Mouse (Mus musculus) olfactory bulb, adult 2 months (tissue): ENCODE results near the gene Sept4. TPM values are rescaled to one million over a fixed set of nuclear protein-coding genes. Genes with fewer than 3 reads are reported as not detected.

Source experiments
- H3K27ac ChIP-seq: fragments of 200-500 bp; 2 replicates; pipeline ENCODE4 v1.5.1; 2012; ENCODE audit warnings: low read depth, low read length; ENCODE audit not compliant: insufficient read depth
- H3K4me1 ChIP-seq: fragments of 200-500 bp; 2 replicates; pipeline ENCODE4 v1.6.1; 2012; ENCODE audit warnings: low read length; ENCODE audit not compliant: control insufficient read depth, insufficient read depth
- H3K4me3 ChIP-seq: fragments of 200-500 bp; 2 replicates; pipeline ENCODE4 v1.5.1; 2012; ENCODE audit warnings: mild to moderate bottlenecking, low read depth, low read length, moderate library complexity; ENCODE audit not compliant: insufficient read depth
- CTCF ChIP-seq: fragments of 200-500 bp; IDR thresholded peaks from 2 replicates; pipeline ENCODE4 v1.5.1; 2012; ENCODE audit warnings: low read depth, mild to moderate bottlenecking, low read length, moderate library complexity; ENCODE audit not compliant: insufficient read depth
- POLR2A ChIP-seq: fragments of 200-500 bp; IDR thresholded peaks from 2 replicates; pipeline ENCODE4 v1.6.1; 2012; ENCODE audit warnings: mild to moderate bottlenecking, low read depth, low read length, moderate library complexity; ENCODE audit not compliant: insufficient read depth
- WGBS: fragments of 180-500 bp; shearing (Covaris S2); methylation state at CpG from one replicate; pipeline ENCODE4 v1.1.7; 2018; 5-methylcytosine and 5-hydroxymethylcytosine counted together
- polyA plus RNA-seq: library from polyadenylated mRNA; stranded (reverse); fragments of >200 nt; gene quantifications from 2 replicates; pipeline ENCODE4 v1.2.4, GENCODE M21; 2012; ENCODE audit warnings: low replicate concordance; ENCODE audit not compliant: missing spikeins, insufficient read depth, insufficient read length

Sept4 gene
- polyA plus RNA-seq, 1 experiment: not detected

DNA sequence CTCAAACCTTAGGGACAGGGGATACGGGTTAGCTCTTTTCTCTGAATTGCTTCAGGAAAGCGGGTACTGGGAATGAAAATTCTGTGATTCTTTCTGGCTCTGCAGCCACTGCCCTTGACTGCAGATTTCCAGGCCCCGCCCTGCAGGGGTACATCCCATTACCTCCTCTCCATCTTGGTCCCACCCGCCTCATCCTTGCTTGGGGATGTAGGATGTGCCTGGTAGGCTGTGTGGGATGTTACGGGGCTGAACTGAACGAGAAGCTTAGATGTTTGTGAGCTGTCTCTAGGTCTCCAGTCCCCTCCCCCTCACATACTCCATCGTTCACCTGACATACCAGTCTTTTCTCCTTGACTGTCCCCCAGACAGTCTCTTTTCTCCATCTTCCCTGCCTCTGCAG is 27.3 kb downstream of the Sept4 start:
- 6% methylated on average over 7 of the region's 7 CpGs for WGBS
- TF ChIP-seq CTCF: no peak
- TF ChIP-seq POLR2A: no peak
- peaks cover 37% of the 10 kb centered on the region for H3K4me1 ChIP-seq
- H3K27ac ChIP-seq: peak overlapping the region; percentile 65
- peak overlapping the region; percentile 84 for H3K4me3 ChIP-seq

GRCm38 (mm10) chr11:87596492-87596891 is 27.8 kb downstream of the Sept4 start:
- peak overlapping the region; percentile 60 for H3K27ac ChIP-seq

DNA sequence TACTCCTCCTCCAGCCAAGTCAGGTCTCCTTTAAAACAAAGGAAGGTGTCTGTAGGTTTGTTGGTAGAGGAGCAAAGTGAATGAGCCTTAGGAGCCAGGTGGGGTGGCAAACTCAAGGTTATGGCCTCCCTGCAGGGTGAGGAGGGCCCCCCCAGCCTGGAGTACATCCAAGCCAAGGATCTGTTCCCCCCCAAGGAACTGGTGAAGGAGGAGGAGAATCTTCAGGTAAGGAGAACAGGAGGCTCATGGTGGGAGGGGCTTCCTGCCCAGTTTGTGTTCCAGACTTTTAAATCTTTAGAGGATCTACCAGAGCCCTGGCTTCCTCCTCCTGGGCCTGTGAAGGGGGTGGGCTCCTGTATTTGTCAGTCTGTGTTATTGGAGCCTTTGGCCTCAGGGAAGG is 28.4 kb downstream of the Sept4 start:
- Histone ChIP-seq H3K27ac (no peak overlapping the region), H3K4me1 (peaks cover 37% of the 10 kb centered on the region), H3K4me3 (no peak overlapping the region)
- TF ChIP-seq POLR2A (no peak), CTCF (no peak)

More at GRCm38 (mm10) chr11:87596492-87596891, 27.8 kb downstream of the Sept4 start:
- H3K4me3 ChIP-seq: peak overlapping the region; percentile 84
- WGBS: 20% methylated on average over 2 of the region's 2 CpGs
- peaks cover 37% of the 10 kb centered on the region for H3K4me1 ChIP-seq
- no peak for TF ChIP-seq CTCF
- TF ChIP-seq POLR2A: no peak

DNA sequence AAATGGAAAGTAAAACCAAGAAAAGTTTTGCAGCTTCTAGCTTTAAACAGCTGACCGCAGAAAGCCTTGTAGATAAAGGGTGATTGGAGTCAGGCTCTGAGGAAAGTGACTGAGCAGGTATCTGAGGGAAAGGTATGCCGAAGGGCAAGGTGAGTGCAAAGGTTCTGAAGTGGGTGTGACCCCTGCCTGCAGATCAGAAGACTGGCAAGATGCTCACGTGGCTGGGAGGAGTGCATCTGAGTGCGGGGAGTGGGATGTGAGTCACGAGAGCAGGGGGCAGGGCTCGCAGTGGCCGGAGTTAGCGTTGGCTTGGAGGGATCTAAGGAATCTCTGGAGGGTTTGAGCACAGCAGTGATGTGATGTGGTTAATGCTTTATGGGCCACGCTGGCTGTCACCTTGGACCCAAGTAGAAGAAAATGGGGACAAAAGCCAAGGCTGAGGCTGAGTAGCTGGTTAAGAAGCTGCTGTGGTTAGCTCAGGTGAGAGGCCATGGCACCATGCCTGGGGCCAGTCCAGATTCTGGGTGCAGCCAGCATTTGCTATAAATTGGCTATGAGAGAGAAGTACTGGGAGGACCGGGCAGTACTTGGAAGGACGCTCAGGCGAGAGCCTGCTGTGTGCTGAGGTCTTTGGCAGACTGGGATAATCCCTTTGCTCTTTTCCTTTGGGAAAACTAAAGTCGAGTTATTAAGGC is 30.8 kb downstream of the Sept4 start:
- 80% methylated on average over 13 of the region's 13 CpGs for whole genome bisulfite sequencing
- Histone ChIP-seq H3K4me3 (no peak overlapping the region), H3K27ac (no peak overlapping the region), H3K4me1 (peaks cover 33% of the 10 kb centered on the region)
- TF ChIP-seq CTCF (no peak), POLR2A (no peak)

- 86% methylated on average over 10 of the region's 10 CpGs for WGBS
- Histone ChIP-seq H3K4me1 (peaks cover 29% of the 10 kb centered on the region), H3K27ac (no peak overlapping the region), H3K4me3 (no peak overlapping the region)
- TF ChIP-seq CTCF (no peak), POLR2A (no peak)
Observed at GRCm38 (mm10) chr11:87600322-87600853, 31.7 kb downstream of the Sept4 start.

DNA sequence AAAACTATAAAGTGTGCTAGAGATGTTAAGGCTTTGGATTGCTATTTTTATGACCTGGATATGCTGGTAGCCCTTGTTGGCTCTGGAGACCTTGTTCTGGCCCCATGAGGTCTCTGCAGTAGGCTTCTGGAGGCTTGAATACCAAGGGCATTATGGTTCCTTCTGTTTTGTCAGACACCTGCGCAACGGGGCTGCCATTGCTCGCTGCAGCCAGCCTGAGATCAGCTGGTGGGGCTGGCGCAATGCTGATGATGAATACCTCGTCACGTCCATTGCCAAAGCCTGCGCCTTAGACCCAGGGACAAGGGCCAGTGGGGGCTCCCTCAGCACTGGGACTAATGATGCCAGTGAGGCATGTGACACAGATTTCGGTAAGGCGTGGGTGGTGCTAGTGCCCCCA is 33.5 kb downstream of the Sept4 start:
- Histone ChIP-seq H3K4me1 (peaks cover 16% of the 10 kb centered on the region), H3K27ac (no peak overlapping the region), H3K4me3 (no peak overlapping the region)
- 91% methylated on average over 9 of the region's 9 CpGs for WGBS
- TF ChIP-seq POLR2A (no peak), CTCF (no peak)

DNA sequence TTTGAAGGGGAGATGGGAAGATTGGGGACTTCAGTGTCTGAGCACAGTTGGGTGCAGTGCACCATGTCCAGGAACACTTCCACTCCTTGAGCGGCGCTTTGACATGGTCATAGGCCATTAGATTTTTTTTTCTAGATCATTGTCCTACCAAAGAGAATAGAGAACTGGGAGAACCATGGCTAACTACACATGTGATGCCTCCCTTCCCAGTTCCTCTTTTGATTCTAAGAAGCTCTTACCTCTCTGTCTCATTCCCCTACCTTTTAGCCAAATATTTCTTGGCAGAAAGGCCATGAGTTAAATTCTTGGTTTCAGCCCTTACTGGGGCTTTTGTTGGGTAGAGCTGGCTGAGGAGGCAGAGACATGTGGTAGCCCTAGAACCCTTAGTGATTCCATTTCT is 34.9 kb downstream of the Sept4 start:
- H3K27ac ChIP-seq: no peak overlapping the region
- TF ChIP-seq CTCF (no peak), POLR2A (no peak)
- H3K4me3 ChIP-seq: no peak overlapping the region
- WGBS: 94% methylated on average over 2 of the region's 2 CpGs
- peaks cover 13% of the 10 kb centered on the region; the same call in 1 of the 2 replicates for H3K4me1 ChIP-seq

GRCm38 (mm10) chr11:87609264-87609663 is 40.6 kb downstream of the Sept4 start:
- 71% methylated on average over 7 of the region's 7 CpGs for WGBS
- H3K27ac ChIP-seq: no peak overlapping the region
- TF ChIP-seq CTCF: no peak
- TF ChIP-seq POLR2A: no peak
- H3K4me1 ChIP-seq: peaks cover 10% of the 10 kb centered on the region; the same call in 1 of the 2 replicates
- H3K4me3 ChIP-seq: no peak overlapping the region

DNA sequence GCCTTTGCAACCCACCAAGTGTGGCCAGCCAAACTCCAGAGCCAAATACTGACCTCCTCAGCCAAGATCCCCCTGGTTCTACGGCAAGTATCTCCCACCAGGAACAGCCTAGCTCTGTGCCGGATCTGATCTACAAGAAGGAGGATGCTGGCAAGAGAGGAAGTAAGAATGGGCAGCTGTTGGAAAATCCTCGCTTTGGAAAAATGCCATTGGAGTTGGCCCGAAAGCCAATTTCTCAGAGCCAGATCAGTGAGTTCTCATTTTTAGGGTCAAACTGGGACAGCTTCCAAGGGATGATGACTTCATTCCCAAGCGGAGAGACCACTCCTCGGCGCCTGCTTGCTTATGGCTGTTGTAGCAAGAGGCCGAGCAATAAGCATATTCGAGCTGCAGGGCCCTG is 42.8 kb downstream of the Sept4 start:
- 50% methylated on average over 9 of the region's 9 CpGs for WGBS
- peaks cover 10% of the 10 kb centered on the region; the same call in 1 of the 2 replicates for H3K4me1 ChIP-seq
- no peak overlapping the region for H3K4me3 ChIP-seq
- H3K27ac ChIP-seq: no peak overlapping the region
- TF ChIP-seq CTCF (no peak), POLR2A (no peak)
